Mouse (Mus musculus) midbrain, postnatal 0 days (tissue): Measurements from ENCODE around the gene Prr15l. TPM values are rescaled to one million over a fixed set of nuclear protein-coding genes. Genes with fewer than 3 reads are reported as not detected.

ENCODE experiments used
- ATAC-seq: fragments of 200-750 bp; cut with Nextera tagmentation; 2 replicates; pipeline ENCODE4 v1.8.0; 2017; ENCODE audit warnings: moderate number of reproducible peaks, mild to moderate bottlenecking, moderate TSS enrichment, moderate library complexity; ENCODE audit not compliant: low FRiP score
- DNase-seq: peaks from one replicate; pipeline ENCODE4 v3.0.0-alpha.2; 2015; ENCODE audit warnings: low spot score
- H3K27ac ChIP-seq: fragments of 300-500 bp; sonication (generic); 2 replicates; pipeline ENCODE4 v1.5.1; 2014; ENCODE audit warnings: low read depth, mild to moderate bottlenecking, low read length, mixed read lengths
- H3K27me3 ChIP-seq: fragments of 300-500 bp; sonication (generic); 2 replicates; pipeline ENCODE4 v1.6.1; 2014; ENCODE audit warnings: low read length, control low read depth, mixed read lengths; ENCODE audit not compliant: insufficient read depth
- H3K36me3 ChIP-seq: fragments of 300-500 bp; sonication (generic); 2 replicates; pipeline ENCODE4 v1.6.1; 2014; ENCODE audit warnings: low read length, control low read depth, mixed read lengths; ENCODE audit not compliant: insufficient read depth
- H3K4me1 ChIP-seq: fragments of 300-500 bp; sonication (generic); 2 replicates; pipeline ENCODE4 v1.6.1; 2014; ENCODE audit warnings: mild to moderate bottlenecking, control low read depth, antibody characterized with exemption, low read length, mixed read lengths; ENCODE audit not compliant: insufficient read depth
- H3K4me2 ChIP-seq: fragments of 300-500 bp; sonication (generic); 2 replicates; pipeline ENCODE4 v1.6.1; 2014; ENCODE audit warnings: low read depth, mild to moderate bottlenecking, low read length, mixed read lengths; ENCODE audit not compliant: poor library complexity, severe bottlenecking
- H3K4me3 ChIP-seq: fragments of 300-500 bp; sonication (generic); 2 replicates; pipeline ENCODE4 v1.5.1; 2014; ENCODE audit warnings: low read depth, mild to moderate bottlenecking, low read length, moderate library complexity
- H3K9ac ChIP-seq: fragments of 300-500 bp; sonication (generic); replicated peaks from 2 replicates; pipeline ENCODE4 v1.6.1; 2014; ENCODE audit warnings: mild to moderate bottlenecking, low read length, moderate library complexity, mixed read lengths; ENCODE audit not compliant: poor library complexity, severe bottlenecking
- H3K9me3 ChIP-seq: fragments of 300-500 bp; sonication (generic); 2 replicates; pipeline ENCODE4 v1.6.1; 2016; ENCODE audit warnings: low read length, control low read depth
- CTCF ChIP-seq: IDR thresholded peaks from 2 replicates; pipeline ENCODE4 v1.5.1; 2016; ENCODE audit warnings: antibody characterized with exemption, mild to moderate bottlenecking
- WGBS: fragments of 180-500 bp; shearing (Covaris S2); extraction: QIAGEN DNeasy Blood & Tissue Kit; methylation state at CpG from one replicate; pipeline ENCODE4 v1.1.7; 2014; 5-methylcytosine and 5-hydroxymethylcytosine counted together
- polyA plus RNA-seq: library from polyadenylated mRNA; unstranded; fragments of >200 nt; fragmentation: Nextera tagmentation; extraction: Ambion mirVana; gene quantifications from 2 replicates; pipeline ENCODE4 v1.2.1, GENCODE M21; 2015
- total RNA-seq: library from RNA; depleted of rRNA; stranded (reverse); fragments of >200 nt; gene quantifications from 2 replicates; pipeline ENCODE4 v1.2.3, GENCODE M21; 2014

Gene Prr15l
- total and polyA plus RNA-seq, 2 experiments from 2014 or later, result 0.27 to 0.51 TPM

GRCm38 (mm10) chr11:96956009-96956724, 28.3 kb downstream of the Prr15l start:
- ATAC-seq, result no peak
- H3K4me2 ChIP-seq, result no peak overlapping the region
- H3K4me1 ChIP-seq, result no peaks in the 10 kb centered on the region
- no peaks in the 10 kb centered on the region for H3K27me3 ChIP-seq
- H3K9ac ChIP-seq, result no peak overlapping the region
- H3K4me3 ChIP-seq, result no peak overlapping the region
- H3K36me3 ChIP-seq, result peaks cover 69% of the 10 kb centered on the region
- no peak for DNase-seq
- peak; percentile 67 for TF ChIP-seq CTCF
- no peaks in the 10 kb centered on the region for H3K9me3 ChIP-seq
- WGBS, result 61% methylated on average over 19 of the region's 20 CpGs
- H3K27ac ChIP-seq, result no peak overlapping the region

GRCm38 (mm10) chr11:96957061-96957805, 29.3 kb downstream of the Prr15l start:
- Histone ChIP-seq H3K36me3 (peaks cover 76% of the 10 kb centered on the region), H3K9me3 (no peaks in the 10 kb centered on the region), H3K4me3 (no peak overlapping the region), H3K27ac (no peak overlapping the region), H3K4me1 (no peaks in the 10 kb centered on the region), H3K4me2 (no peak overlapping the region), H3K27me3 (no peaks in the 10 kb centered on the region), H3K9ac (no peak overlapping the region)
- DNase-seq (no peak), ATAC-seq (no peak)
- TF ChIP-seq CTCF, result no peak
- 96% methylated on average over 10 of the region's 10 CpGs for WGBS

GRCm38 (mm10) chr11:96963580-96963979, 35.7 kb downstream of the Prr15l start:
- Histone ChIP-seq H3K36me3 (peaks cover 35% of the 10 kb centered on the region), H3K27ac (peak overlapping the region; percentile 18; the same call in 1 of the 2 replicates), H3K27me3 (no peaks in the 10 kb centered on the region), H3K9me3 (no peaks in the 10 kb centered on the region), H3K4me3 (no peak overlapping the region), H3K9ac (no peak overlapping the region), H3K4me2 (no peak overlapping the region), H3K4me1 (no peaks in the 10 kb centered on the region)
- TF ChIP-seq CTCF, result peak; percentile 86
- 16% methylated on average over 8 of the region's 8 CpGs for WGBS
- DNase-seq, result peak; percentile 89
- no peak; the same call in 1 of the 2 replicates for ATAC-seq

- H3K27ac ChIP-seq, result no peak overlapping the region
- no peaks in the 10 kb centered on the region for H3K27me3 ChIP-seq
- H3K4me1 ChIP-seq, result no peaks in the 10 kb centered on the region
- H3K9ac ChIP-seq, result no peak overlapping the region
- no peak for TF ChIP-seq CTCF
- WGBS, result 89% methylated on average over 3 of the region's 3 CpGs
- H3K36me3 ChIP-seq, result peaks cover 12% of the 10 kb centered on the region
- no peaks in the 10 kb centered on the region for H3K9me3 ChIP-seq
- H3K4me2 ChIP-seq, result no peak overlapping the region
- DNase-seq (no peak), ATAC-seq (no peak)
- H3K4me3 ChIP-seq, result no peak overlapping the region
Observed at GRCm38 (mm10) chr11:96966172-96966571, 38.3 kb downstream of the Prr15l start.

- Histone ChIP-seq H3K9me3 (no peaks in the 10 kb centered on the region), H3K36me3 (peaks cover 3% of the 10 kb centered on the region; the same call in 1 of the 2 replicates), H3K27me3 (no peaks in the 10 kb centered on the region), H3K9ac (no peak overlapping the region), H3K27ac (no peak overlapping the region), H3K4me2 (no peak overlapping the region), H3K4me1 (no peaks in the 10 kb centered on the region), H3K4me3 (no peak overlapping the region)
- WGBS, result 90% methylated on average over 13 of the region's 13 CpGs
- ATAC-seq (no peak), DNase-seq (no peak)
- TF ChIP-seq CTCF, result no peak
Observed at GRCm38 (mm10) chr11:96966914-96967543, 39.1 kb downstream of the Prr15l start.
